Mouse (Mus musculus) thymus, postnatal 10 days (tissue): Measurements from ENCODE around the gene Mecom.
"Not testable (repeated sequence)": the region's sequence is repeated elsewhere in the genome, so short reads cannot be mapped to it uniquely, and the experiment has no call there.

ENCODE experiments used
- DNase-seq, 2 experiments: peaks; one replicate each; pipeline ENCODE4 v3.0.0; 2021; ENCODE audit warnings: low spot score in 2 of 2

Mecom gene

DNA sequence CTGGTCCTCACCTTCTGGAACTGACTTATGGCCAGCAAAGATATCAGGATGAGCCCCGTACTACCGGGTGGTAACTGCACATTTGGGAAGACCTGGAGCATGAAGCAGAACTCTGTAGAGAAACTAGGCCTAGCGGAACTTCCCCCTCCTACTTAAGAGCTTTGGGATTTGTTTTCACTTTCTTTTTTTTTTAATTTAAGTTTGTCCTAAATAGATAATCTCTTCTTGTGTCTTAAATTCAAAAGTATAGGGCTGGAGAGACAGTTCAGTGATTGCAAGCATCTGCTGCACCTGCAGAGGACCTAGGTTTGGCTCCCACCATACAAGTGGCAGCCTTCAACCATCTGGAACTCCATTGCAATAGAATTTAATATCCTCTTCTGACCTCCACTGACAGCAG is at the start of gene Mecom:
Gene Mecom, minus strand, starts transcription at position 101 of the 400 bp plus-strand sequence.
- DNase-seq = no peak

DNA sequence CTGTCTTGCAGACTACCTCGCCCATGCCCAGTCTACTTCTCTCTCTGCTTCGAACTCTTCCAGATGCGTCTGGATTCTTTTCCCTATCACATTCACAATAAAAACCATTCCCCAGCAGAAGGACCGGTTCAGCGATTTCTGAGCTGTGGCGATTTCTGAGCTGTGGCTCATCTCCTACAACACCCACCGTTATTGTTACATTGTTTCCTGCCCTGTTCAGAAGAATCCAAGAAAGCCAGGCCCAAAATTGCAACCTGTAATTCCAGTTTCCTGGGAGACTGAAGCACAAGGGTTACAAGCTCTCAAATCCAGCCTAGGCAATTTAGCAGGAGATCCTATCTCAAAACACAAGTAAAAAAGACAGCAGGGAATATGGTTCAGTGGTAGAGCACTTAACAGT is 49.5 kb upstream of the Mecom start:
- no peak for DNase-seq

DNA sequence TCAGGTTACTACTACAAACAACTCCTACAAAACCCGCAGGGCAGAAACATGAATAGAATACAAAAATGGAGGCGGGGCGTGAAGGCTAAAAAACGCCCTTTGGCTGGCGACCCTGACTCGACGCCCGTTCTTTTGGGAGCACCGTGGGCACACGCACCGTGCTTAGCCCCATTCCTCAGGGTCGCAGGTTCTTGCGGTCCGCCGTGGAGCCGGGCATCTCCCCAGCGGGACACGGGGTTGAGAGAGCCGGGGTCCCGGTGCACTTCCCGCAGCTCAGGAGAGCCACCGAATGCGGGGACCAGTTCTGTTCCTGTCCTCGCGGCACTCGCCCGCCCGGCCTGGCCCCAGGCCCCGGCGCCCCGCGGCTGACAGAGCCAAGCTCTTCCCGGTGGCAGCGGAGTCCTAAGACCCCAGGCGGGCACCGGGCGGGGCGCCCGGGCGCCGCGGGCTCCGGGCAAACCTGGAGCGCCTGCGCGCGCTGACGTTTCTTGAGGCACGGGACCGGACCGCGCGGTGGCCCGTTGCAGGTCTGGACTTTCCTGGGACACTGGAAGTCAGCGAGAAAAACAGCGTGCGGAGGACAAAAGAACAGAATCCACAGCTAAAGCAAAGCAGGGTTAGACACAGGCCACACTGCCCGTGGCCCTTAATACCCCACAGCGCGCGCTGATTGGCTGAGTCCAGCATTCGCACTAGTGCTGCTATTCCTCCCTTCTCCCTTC is 47.5 kb upstream of the Mecom start:
- DNase-seq = no peak

DNA sequence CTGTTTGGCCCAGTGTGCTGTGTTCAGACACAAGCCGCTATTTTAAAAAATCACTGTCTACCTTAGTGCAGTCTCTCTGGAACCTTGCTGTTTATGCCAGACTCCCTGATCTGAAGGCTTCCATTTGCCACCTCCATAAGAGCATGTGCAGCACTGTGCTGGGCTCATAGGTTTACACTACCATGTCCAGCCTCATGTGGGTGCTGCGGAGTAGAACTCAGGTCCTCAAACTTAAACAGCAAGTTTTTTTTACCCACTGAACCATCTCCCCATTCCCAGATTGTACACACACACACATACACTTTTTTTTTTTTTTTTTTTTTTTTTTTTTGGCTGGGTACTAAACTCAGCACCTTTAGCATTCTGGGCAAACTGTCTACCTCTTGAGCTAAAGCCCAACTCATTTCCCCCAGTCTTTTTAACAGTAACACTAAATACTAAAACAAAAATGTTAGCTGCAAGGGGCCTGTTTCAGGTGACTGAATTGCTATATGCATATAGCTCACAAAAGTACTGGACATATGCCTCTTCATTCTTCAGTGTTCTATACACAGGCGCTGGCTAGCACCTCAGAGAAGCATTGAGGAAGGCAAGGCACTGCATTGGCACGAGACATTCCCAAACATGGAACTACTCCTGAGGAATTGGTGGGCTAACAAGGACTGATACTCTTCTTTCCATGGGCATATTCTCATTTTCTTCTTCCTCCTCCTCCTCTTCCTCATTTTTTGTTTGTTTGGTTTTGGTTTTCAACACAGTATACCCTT is 46.1 kb upstream of the Mecom start:
- no peak for DNase-seq

DNA sequence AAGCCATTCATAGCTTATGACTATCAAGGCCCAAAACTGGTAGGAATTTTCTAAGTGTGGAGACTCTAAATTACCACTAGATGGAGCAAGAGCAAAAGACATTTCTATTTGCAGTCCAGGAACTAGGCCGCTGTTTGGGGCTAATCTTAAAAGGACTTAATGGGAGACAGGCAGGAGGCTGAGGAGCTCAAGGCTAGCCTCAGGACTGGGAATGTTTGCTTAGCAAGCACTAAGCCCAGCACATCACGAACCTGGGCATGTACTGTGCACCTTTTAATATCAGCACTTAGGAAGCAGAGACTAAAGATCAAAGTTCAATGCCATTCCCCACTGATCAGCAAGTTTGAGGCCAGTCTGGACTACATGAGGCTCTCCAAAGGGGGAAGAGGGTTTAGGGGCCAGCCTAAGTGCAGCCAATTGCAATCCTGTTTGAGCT is 44.6 kb upstream of the Mecom start:
- peak in 1 of 2 experiments; percentile 23 for DNase-seq

DNA sequence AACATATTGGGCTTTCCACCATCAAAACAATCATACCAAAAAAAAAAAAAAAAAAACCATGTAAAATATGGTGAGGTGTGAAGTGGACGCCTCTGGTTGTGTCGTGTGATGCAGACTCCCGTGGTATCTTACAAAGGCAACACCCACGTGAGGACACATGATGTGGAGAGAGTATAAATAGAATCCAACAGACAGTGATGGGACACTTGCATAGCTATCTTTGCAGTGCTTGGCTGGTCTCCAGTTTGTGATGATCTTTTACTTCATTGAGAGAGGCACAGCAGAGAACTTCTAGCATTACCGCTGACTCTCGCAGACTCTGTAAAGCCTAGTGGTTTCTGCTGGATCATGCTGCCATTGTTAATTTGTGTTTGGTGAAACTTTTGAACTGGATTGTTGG is 41.1 kb upstream of the Mecom start:
- no peak for DNase-seq

DNA sequence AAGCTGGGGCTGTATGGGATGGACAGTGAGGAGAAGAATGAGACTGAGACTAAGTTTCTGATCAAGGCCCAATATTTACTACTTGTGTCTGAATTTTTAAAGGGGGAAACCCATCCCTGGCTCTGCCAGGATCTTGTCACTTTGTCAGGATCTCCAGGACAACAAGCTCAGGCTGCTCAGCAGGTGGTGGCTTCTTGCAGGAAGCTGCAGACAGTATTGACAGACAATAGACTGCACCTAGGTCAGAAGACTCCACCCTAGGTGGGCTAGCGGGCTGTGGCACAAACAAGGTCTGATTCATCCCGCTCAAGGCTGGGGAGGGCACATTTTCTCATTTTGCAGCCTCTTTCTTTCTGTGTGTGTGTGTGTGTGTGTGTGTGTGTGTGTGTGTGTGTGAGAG is 25.7 kb upstream of the Mecom start:
- no peak for DNase-seq

DNA sequence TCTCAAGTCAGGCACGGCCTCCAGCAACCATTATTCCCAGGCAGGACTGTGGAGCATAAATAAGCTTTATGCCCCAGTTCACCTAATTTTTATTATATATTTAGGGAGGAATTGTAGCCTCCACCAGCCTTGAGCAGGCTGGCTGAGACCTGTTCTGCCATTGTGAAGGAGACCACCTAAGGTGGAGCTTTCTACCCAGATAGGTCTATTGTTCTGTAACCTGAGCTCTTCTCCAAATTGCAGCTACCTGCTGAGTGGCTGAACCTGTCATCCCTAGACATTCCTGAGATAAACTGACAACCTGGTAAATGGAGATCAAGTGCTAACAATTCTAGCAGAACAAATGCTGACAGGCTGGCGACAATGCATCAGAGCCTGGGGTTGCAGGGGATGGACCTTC is 18.5 kb upstream of the Mecom start:
- DNase-seq = not testable (repeated sequence)

DNA sequence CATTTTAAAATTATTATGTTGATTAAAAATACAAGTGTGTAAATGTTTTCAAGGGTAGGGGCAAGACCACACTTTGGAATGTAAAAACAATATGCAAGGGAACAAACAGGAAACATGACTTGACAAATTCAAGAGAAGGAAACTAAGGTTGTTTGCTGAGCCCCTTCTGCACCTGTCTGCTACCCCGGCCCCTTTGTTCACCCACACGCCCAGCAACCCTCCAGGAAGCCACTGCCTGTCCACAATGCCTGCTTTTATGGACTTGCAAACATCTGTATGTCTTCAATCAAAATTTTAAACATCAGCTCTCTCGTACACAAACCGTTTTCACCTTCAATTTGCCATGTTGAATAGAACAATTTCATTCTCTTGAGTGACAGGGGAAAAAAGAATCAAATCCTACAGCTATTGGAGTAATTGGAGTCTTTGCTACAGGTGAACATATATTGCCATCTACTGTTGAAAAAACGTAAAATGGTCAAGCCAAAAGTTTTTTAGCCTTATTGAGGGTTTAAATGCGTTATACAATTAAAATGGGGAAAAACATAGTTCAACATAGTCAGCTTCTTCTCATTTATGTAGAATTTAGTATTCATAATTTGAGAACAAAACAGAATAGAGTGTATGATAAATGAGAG is 13.0 kb upstream of the Mecom start:
- no peak for DNase-seq

DNA sequence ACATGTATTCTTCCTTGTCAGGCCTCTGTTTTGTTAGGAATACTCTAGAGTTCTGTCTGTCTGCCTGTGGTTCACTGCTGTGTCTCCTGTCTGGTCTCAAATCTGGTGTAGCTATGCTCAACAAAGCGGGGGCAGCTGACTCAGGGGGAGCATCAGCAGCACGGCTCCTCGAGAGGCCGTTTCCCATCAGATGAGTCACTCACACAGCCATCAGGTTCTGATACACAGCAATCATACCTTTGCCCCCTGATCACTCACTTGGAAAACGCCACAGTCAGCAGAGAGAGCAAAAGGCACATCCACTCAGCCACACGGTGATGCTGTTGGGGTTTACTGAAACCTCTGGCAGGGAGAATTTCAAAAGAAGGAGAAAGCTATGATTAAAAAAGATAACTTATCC is 5.9 kb upstream of the Mecom start:
- no peak for DNase-seq

DNA sequence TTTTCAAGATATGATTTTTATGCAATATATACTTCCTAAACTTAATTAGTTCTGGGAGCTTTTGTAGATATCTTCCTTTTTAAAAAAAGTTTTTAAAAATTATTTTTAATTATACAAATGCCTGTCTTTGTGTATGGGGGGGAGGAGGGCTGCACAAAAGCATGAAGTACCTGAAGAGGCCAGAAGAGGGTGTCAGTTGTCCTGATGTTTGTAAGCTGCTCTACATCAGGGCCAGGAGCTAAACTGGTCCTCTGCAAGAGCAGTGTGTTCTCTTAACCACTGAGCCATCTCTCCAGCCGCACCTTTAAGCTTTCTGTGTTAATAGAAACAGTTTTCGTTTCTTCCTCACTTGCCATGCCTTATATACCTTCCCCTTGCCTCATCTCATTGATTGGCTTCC is 2.4 kb upstream of the Mecom start:
- DNase-seq = no peak

DNA sequence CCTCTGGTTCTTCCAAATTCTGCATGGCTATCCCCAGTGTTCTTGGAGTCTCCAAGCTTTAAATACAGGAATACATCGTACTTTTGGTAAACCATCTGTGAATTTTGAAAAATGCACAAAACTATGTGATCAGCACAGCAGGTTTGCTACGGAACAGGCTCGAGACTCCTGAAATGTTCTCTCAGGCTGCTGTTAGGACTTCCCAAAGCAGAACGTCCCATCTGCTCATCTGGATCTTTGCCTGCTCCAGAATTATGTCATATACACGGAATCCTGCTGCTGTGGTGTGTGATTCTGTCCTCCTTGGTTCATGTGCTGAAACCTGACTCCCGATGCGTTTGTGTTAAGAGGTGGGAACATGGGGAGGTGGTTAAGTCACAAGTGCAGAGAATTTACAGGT is 1.1 kb upstream of the Mecom start:
- DNase-seq = no peak

DNA sequence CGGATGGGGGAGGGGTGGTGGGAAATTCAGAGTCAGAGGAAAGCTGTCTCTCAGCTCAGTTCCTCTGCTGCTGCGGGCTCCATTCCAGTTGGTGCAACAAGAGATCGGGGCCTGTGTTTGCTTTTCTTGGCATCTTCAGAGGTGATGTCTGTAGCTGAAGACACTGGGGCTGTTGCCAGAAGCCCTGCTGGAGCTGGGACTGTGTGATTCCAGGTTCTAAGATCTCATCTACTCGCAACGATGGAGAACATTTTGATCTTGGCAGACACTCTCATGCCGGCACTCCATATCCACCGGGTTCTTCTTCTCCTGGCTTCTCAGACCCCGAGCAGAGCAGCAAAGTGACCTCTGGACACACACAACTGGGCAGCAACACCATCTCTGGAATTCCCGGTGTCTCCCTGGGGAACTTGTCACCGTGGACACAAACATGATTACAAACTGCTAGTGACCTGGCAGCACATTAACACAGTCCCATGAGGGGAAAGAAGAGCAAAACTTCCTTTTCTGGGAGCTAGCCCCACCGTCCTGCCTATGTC is 908 bp downstream of the Mecom start:
- no peak for DNase-seq

DNA sequence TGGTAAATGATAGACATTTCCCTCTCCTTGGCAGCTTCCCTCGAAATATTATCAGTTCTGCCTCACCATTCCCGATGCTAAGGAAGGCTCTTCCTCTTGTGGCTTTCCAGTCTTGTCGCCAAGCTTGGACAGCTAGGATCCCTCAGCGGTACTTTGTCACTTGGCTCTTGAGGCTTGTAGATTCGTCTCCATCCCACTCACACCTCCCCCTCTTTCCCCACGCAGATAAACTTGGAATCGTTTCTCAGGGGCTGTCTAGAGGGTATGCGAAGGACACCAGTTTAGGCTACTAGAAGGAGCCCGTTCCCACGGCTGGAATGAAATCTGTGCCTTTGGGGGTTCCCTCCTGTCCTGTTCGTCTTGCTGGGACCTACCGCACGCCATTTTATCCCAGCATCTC is 1.4 kb downstream of the Mecom start:
- DNase-seq = no peak

DNA sequence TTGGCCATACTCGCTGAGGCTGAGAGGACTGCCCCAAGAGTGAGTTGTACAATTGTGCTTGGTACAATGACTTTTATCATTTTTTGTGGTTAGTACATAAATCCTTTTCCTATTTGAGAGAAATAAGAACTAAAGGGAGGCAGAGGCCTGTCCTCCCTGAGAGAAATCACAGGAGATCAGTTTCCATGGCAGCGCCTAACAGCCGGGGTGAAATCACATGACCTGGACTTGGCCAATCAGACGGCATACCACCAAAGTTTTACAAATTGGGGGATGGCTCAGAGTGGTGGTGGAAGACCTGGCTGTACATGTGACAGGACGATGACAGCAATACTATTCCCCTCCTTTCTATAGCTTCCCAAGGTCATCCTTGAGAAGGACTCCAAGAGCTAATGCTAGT is 2.6 kb downstream of the Mecom start:
- no peak for DNase-seq

DNA sequence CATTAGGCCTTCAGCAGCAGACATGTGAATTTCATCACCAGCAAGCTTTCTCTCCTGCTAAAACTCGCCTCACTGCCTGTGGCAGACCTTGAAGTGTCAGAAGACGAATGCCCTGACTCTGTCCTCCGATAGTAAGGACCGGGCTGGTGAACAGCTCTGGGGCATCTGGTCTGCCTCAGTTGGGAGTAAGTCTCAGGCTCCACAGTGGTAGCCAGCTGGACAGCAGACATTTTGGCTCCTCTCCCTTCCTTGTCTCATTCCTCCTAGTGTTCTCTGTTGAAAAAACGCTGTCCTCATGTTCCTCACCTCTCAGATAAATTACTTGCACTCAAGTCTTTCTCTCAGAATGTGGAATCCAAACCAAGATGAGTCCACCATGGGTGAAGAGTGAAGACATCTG is 3.5 kb downstream of the Mecom start:
- no peak for DNase-seq

DNA sequence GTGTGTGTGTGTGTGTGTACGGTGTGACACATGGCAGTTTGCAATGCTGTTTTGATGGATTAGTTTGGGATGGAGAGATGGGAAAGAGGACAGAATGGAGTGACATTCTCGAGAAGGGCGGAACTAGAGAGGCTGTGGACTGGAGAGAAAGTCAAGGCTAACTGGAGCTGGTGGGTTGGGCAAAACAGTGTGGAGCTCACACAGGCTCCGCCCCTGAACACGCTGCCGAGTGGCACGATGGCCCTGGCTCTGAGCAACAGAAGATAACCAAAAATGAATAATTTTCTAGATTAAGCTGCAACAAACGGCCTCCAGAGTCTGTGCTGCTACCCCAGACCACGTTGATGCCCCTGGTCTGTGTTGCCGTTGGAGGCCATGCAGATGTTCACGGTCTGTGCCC is 12.0 kb downstream of the Mecom start:
- DNase-seq = no peak

DNA sequence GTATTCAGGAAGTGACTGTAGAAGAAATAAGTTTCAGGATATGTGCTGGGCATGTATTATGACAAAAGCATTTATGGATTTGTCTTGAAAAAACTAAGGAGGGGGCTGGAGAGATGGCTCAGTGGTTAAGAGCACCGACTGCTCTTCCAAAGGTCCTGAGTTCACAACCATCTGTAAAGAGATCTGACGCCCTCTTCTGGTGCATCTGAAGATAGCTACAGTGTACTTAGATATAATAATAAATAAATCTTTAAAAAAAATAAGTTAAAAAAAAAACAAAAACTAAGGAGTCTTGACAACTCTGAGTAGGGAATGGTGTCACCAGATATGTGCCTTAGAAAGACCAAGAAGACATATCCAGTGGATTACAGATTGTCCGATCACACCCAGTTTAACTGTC is 27.1 kb downstream of the Mecom start:
- not testable (repeated sequence) for DNase-seq

DNA sequence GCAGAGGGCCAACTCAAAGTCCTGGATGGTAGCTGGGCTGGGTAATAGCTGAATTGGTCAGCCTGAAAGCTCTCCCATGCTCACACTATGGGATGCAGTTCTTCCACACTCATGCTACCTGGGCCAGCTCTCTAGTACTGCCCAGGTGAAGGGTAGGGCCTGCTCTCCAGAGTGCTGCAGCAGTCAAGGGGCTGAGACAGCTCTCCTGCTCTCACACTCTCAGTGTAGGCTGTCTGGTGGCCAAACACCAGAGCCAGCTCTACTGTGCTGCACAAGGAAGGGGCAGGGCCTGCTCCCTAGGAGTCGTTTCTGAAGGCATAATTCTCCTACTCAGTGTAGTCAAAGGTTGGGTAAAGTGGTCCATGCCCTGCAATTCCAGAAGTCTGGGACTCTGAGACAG is 28.4 kb downstream of the Mecom start:
- no peak for DNase-seq

DNA sequence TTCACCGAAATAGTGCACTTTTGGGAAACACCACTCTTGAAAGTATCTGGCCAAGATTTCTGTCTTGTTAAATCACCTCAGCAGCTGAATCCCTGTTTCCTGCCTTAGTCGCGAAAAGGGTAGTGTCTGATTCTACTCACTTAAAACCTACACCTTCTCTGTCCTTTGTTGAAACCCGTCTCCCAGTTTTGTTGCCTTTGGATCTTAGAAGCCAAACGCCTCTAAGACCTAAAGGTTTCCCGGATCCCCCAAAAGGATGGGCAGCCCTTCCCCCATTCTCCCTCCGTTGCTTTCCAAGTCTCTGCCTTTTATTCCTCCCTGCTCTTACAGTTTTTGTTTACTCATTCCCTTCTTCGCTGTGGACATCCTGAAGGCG is 32.0 kb downstream of the Mecom start:
- no peak for DNase-seq

DNA sequence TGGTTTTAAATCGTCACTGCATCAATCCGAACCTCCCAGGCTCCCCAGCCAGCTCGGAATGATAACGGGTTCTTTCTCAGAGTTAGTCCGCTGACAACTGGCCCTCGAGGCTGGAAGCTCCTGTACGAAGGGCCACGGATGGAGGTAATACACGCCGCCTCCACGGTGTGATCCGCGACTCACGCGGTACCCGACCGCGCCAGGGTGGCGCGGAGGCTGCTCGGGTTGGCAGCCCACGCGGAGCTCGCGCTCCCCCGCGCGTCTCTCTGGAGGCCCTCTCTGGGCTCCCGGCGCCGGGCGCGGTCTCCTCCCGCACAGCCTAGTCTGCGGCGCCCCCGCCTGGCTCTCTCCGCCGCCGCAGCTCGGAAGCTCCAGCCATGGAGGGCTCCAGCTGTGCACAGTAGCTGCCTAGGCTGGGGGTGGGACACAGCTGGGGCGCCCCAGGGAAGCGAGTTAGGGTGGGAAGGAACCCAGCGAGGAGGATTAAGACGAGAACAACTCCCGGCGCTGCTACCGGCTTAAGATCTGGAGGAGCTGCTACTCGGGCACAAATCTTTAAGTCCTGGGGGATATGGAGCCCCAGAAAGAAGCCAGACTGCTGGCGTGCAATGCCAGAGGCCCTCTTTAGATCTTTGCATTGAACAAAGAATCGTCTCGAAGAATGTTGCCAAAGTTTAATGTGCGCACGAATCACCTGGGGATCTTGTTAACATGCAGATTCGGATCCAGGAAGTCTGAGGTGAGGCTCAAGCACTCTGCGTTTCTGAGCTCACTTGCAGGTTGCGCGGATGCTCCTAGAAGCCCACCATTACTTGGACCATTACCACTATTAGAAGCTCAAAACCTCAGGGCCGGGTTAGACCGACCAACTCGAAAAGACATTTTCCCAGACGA is 32.7 kb downstream of the Mecom start:
- DNase-seq = peak in 1 of 2 experiments; percentile 33
